Mouse (Mus musculus): ENCODE measurements around the gene Cdh18. TPM values are rescaled to one million over a fixed set of nuclear protein-coding genes. Genes with fewer than 3 reads are reported as not detected.
"Not testable (repeated sequence)": the region's sequence is repeated elsewhere in the genome, so short reads cannot be mapped to it uniquely, and the experiment has no call there.

Gene Cdh18
- total RNA-seq, 2 experiments from 2014 or later = not detected

GRCm38 (mm10) chr15:22914444-22914843 lies 365.6 kb downstream of the Cdh18 start:
- ATAC-seq (replicated peaks; ENCODE audit: low FRiP score, low TSS enrichment, poor library complexity, severe bottlenecking) = no peak

GRCm38 (mm10) chr15:22934293-22934692 lies 385.5 kb downstream of the Cdh18 start:
- ATAC-seq (replicated peaks; ENCODE audit: low FRiP score, low TSS enrichment, poor library complexity, severe bottlenecking) = no peak

GRCm38 (mm10) chr15:22947234-22947633 lies 398.4 kb downstream of the Cdh18 start:
- no peak for ATAC-seq (replicated peaks; ENCODE audit: low FRiP score, low TSS enrichment, poor library complexity, severe bottlenecking)

GRCm38 (mm10) chr15:22969424-22969823 lies 420.6 kb downstream of the Cdh18 start:
- ATAC-seq (replicated peaks; ENCODE audit: low FRiP score, low TSS enrichment, poor library complexity, severe bottlenecking) = no peak

- no peak for ATAC-seq (replicated peaks; ENCODE audit: low FRiP score, low TSS enrichment, poor library complexity, severe bottlenecking)
These were observed 431.3 kb downstream of the Cdh18 start for GRCm38 (mm10) chr15:22980136-22980535.

- no peak for ATAC-seq (replicated peaks; ENCODE audit: low FRiP score, low TSS enrichment, poor library complexity, severe bottlenecking)
These were observed 435.8 kb downstream of the Cdh18 start for GRCm38 (mm10) chr15:22984647-22985046.

- ATAC-seq (replicated peaks; ENCODE audit: low FRiP score, low TSS enrichment, poor library complexity, severe bottlenecking) = no peak
These were observed 467.9 kb downstream of the Cdh18 start for GRCm38 (mm10) chr15:23016680-23017079.

- ATAC-seq (replicated peaks; ENCODE audit: low FRiP score, low TSS enrichment, poor library complexity, severe bottlenecking) = no peak
These were observed 472.3 kb downstream of the Cdh18 start for GRCm38 (mm10) chr15:23021151-23021550.

- ATAC-seq (replicated peaks; ENCODE audit: low FRiP score, low TSS enrichment, poor library complexity, severe bottlenecking) = no peak
These were observed 473.8 kb downstream of the Cdh18 start for GRCm38 (mm10) chr15:23022635-23023034.

GRCm38 (mm10) chr15:23035551-23036207 lies 486.9 kb downstream of the Cdh18 start:
- no peak for ATAC-seq (replicated peaks; ENCODE audit: low FRiP score, low TSS enrichment, poor library complexity, severe bottlenecking)

GRCm38 (mm10) chr15:23036208-23037065 lies 487.6 kb downstream of the Cdh18 start:
- no peak for ATAC-seq (replicated peaks; ENCODE audit: low FRiP score, low TSS enrichment, poor library complexity, severe bottlenecking)

GRCm38 (mm10) chr15:23037561-23037960 lies 488.7 kb downstream of the Cdh18 start:
- no peak for ATAC-seq (replicated peaks; ENCODE audit: low FRiP score, low TSS enrichment, poor library complexity, severe bottlenecking)

- no peak for ATAC-seq (replicated peaks; ENCODE audit: low FRiP score, low TSS enrichment, poor library complexity, severe bottlenecking)
These were observed 497.4 kb downstream of the Cdh18 start for GRCm38 (mm10) chr15:23046127-23046785.

GRCm38 (mm10) chr15:23052006-23052405 lies 503.2 kb downstream of the Cdh18 start:
- ATAC-seq (replicated peaks; ENCODE audit: low FRiP score, low TSS enrichment, poor library complexity, severe bottlenecking) = no peak

- ATAC-seq (replicated peaks; ENCODE audit: low FRiP score, low TSS enrichment, poor library complexity, severe bottlenecking) = not testable (repeated sequence)
These were observed 536.5 kb downstream of the Cdh18 start for GRCm38 (mm10) chr15:23085326-23085725.

GRCm38 (mm10) chr15:23087535-23087934 lies 538.7 kb downstream of the Cdh18 start:
- no peak for ATAC-seq (replicated peaks; ENCODE audit: low FRiP score, low TSS enrichment, poor library complexity, severe bottlenecking)

- no peak for ATAC-seq (replicated peaks; ENCODE audit: low FRiP score, low TSS enrichment, poor library complexity, severe bottlenecking)
These were observed 547.8 kb downstream of the Cdh18 start for GRCm38 (mm10) chr15:23096601-23097000.

- ATAC-seq (replicated peaks; ENCODE audit: low FRiP score, low TSS enrichment, poor library complexity, severe bottlenecking) = no peak
These were observed 556.0 kb downstream of the Cdh18 start for GRCm38 (mm10) chr15:23104668-23105380.

GRCm38 (mm10) chr15:23134950-23135715 lies 586.3 kb downstream of the Cdh18 start:
- ATAC-seq (replicated peaks; ENCODE audit: low FRiP score, low TSS enrichment, poor library complexity, severe bottlenecking) = no peak

All from megakaryocyte-erythroid progenitor cell, adult 5-6 weeks (primary cell).